Mouse (Mus musculus) retina, adult 2 months (tissue): ENCODE data around the gene Ccdc167.

ENCODE experiments used
- DNase-seq: peaks from one replicate; pipeline ENCODE4 v3.0.0-alpha.2; 2012; ENCODE audit warnings: low read depth, low spot score

The Ccdc167 gene

GRCm38 (mm10) chr17:29686771-29687170 is 30.1 kb downstream of the Ccdc167 start:
- no peak for DNase-seq

- DNase-seq, result no peak
Measured at GRCm38 (mm10) chr17:29684275-29684674, 32.6 kb downstream of the Ccdc167 start.

- DNase-seq, result no peak
Measured at GRCm38 (mm10) chr17:29683127-29683526, 33.7 kb downstream of the Ccdc167 start.

DNA sequence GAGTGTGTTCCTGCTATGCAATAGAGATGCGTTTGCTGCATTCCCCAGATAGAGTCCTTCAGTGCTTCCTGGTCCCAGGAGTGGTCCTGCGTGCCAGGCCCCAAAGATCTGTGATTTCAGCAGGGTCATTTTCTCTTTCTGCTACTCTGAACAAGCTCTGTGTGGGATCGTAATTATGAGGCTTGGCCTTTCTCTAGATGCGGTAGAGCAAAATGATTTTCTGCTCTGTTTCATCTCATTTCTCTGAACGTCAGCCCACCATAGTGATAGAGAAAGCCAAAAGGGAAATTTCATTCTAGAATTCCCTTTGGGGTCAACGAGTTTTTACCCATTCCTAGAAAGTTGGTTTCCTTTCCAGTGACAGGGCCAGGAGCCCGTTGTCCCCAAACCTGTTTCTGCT is 34.6 kb downstream of the Ccdc167 start:
- DNase-seq, result no peak

GRCm38 (mm10) chr17:29681669-29682068 is 35.2 kb downstream of the Ccdc167 start:
- DNase-seq, result no peak

DNA sequence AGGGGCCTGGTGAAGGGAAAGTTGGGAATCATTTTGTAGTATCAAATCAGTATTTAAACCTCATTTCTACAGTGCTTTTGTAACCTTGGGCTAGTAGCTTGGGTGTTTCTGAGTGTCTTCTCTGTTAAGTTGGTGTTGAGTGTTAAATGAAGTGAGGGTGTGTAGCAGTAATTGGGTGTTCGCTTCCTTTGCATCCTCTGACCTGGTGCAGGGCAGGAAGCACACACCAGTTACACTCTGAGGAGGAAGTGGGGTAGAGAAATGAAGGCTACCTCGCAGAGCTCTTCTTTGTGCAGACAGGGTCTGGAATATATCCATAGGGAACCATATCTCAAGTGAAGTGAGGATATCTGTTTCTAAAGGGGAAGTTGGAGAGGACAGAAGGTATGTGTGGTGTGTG is 35.9 kb downstream of the Ccdc167 start:
- no peak for DNase-seq

GRCm38 (mm10) chr17:29680174-29680573 is 36.7 kb downstream of the Ccdc167 start:
- DNase-seq, result no peak

- no peak for DNase-seq
Measured at GRCm38 (mm10) chr17:29679038-29679767, 37.6 kb downstream of the Ccdc167 start.

DNA sequence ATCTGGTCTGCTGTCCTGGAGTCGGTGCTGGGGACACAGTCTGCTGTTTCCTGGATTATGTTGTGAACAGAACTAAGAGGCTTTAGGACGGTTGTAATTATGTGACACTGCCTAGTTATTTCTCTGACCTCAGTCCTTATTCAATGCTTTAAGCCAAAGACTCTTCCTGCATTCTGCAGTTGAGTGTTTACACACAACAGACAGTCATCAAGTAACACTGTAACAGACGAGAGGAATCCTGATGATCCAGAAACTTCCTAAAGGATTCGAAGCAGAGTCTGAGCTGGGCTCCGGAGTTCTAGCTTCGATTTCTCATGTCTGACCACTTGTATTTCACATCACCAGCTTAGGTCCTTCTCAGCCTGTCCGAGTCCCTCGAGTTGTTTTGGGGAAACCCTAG is 38.3 kb downstream of the Ccdc167 start:
- DNase-seq, result peak; percentile 53

DNA sequence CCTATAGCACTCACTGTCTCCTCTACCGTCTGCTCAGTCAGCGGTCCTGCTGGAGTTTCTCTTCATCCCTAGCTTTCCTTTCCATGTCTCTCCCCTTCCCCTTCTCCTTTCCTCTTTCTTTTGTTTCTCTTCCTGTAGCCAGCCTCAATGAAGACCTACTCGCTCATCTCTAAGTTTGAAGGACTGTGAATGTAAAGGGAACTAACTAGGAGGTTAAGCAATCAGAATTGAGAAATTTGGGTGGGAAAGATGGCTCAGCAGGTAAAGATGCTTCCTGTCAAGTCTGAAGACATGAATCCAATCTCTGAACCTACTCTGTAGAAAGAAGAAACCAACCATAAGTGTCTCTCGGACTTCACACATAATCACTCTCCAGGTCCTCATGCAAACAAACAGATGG is 43.5 kb downstream of the Ccdc167 start:
- DNase-seq, result no peak

DNA sequence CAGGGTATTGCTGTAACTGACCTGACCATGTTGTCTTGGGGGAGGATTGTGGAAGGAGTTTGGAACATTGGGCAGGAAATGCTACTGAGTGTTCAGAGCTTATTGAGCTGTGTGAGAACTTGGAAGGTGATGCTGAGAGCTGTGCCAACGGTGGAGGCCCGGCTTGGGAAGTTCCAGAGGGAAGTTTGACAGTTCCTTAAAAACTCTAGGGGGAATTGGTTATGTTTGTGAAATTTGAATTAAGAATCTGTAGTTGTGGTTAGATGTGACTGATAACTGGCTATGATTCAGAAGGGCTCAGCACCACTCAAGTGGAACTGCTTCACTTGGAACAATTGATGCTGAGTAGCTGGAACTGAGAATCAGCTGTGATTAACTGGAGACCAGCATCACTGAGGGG is 45.8 kb downstream of the Ccdc167 start:
- DNase-seq, result no peak

- DNase-seq, result no peak
Measured at GRCm38 (mm10) chr17:29669936-29670335, 46.9 kb downstream of the Ccdc167 start.

DNA sequence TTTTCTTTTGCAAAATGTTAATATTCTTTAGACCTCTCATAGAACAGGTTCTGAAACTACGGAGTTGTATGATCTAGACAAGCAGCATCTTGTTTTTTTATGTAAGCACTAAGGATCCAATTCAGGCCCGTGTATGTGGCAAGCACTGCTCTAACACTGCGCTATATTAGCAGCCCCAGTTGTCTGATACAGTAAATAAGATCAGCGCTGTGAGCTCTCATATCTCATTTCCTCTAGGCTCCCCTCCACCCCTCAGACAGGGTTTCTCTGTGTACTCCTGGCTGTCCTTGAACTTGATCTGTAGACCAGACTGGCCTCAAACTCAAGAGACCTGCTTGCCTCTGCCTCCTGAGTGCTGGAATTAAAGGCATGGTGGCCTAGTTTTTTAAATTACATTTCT is 47.8 kb downstream of the Ccdc167 start:
- no peak for DNase-seq

GRCm38 (mm10) chr17:29668051-29668986 is 48.5 kb downstream of the Ccdc167 start:
- DNase-seq, result peak; percentile 22

DNA sequence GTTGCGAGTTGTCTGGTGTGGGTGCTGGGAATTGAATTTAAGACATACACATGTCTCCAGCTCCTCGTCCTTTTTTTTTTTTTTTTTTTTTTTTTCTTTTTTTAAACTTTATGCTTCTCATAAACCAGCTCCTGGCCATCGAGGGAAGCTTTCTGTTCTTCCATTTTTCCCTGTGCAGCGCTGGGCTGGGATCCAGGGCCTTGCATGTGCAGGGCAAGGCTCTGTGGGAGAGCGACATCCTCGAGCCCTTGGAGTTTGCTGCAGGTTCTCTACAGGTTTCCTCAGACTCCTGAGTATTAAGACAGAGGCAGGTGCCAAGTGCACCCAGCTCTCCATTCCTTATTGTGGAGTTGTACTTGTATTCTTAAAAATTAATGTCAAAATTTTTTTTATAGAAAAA is 54.7 kb downstream of the Ccdc167 start:
- DNase-seq, result no peak

DNA sequence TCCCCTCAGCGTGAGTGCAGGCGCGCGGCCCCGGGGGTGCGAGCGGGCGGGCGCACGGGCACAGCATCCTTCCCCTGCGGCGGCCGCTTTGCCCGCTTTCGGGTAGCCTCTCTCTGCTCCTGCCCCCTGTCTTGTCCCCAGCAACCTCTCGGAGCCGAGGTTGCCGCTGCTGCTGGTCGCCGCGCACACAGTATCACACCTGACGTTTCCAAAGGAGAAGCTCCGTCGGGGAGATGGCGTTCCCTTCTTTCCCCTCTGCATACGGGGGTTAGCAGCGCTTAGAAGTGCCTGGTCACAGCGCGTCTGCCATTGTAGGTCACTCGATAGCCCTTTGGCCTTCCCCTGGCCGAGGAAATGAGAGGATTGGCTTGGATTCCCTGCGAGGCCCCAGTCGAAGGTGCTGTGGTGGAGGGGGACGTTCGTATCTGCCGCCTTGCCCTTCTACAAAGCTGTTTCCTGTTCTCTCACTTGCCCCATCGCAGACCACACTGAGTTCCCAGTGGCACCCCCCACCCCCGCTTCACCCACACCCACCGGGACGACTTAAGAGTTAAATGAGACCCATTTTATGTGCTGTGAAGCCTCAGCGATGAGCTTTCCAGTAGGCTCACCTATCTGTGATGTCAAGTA is 56.0 kb downstream of the Ccdc167 start:
- DNase-seq, result no peak

DNA sequence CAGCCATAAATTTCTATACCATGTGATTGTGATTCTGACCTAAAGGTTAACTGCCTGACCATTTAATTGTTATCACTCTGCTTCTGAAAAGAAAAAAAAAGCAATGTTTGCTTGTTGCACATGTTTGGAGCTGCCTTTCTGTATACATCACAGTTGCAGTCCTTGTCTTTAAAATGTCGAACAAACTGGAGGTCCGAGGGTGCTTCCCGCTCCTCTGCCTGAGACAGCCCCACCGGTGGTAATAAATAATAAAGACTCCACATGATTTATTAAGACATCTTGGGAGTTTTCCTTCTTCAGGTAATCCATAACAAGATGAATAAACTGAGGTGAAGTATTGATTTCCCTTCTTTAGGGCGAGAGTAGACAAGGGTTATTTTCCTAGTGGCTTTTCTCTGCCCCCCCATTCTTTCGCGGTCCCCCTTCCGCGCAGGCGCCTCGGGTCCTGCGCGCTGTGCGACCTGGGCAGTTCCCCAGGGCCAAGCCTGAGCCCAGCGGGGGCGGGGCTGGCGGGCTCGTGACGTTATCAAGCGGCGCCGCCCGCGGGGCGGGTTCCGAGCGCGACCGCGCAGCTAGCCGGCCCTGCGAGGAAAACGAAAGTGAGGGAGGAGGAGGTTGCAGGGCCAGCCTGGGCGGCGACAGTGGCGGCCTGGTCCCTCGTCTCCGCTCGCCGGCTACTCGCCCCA is 56.6 kb downstream of the Ccdc167 start, which contains the start of gene Cmtr1:
Cmtr1 (plus strand) TSS at position 520 of the 686 bp plus-strand sequence.
- DNase-seq, result peak; percentile 86

- no peak for DNase-seq
Measured at GRCm38 (mm10) chr17:29658249-29658648, 58.6 kb downstream of the Ccdc167 start.

DNA sequence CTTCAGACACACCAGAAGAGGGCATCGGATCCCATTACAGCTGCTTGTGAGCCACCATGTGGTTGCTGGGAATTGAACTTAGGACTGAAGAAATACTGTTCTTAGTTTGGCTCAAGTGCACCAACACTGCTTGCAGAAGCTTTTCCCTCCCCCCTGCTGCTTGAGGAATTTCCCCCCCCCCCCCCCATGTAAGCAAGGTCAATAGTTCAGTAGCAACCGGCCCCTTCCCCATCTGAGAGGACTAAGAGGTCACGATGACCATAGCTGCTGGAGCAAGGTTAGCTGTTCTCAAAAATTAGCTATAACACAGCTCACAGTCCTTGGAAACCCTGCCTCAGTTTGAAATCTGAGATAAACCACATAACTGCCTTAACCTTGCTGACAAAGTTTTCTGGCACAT is 74.6 kb downstream of the Ccdc167 start:
- no peak for DNase-seq

- DNase-seq, result no peak
Measured at GRCm38 (mm10) chr17:29640971-29641370, 75.9 kb downstream of the Ccdc167 start.

DNA sequence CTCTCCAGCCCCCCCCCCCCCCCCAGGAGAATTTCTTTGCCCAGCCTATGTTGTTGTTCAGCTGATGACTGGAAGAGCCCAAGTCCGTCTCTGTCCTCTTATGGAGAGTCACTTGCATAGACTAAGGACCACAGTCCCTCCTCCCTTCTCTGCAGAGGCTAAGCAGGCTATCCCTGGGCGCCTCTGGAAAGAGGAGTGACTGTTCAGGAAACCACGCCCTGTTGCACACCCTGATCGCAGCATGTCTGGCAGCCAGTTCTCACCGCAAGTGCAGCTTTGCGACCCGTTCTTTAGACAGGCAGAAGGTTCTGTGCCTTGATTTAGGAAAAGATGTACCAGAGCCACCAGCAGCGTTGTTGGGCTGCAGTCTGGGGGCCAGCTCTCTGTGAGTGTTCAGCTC is 78.9 kb downstream of the Ccdc167 start:
- no peak for DNase-seq

GRCm38 (mm10) chr17:29637377-29637776 is 79.5 kb downstream of the Ccdc167 start:
- no peak for DNase-seq
